Mouse (Mus musculus): ENCODE data around the gene Gm12800.

DNA sequence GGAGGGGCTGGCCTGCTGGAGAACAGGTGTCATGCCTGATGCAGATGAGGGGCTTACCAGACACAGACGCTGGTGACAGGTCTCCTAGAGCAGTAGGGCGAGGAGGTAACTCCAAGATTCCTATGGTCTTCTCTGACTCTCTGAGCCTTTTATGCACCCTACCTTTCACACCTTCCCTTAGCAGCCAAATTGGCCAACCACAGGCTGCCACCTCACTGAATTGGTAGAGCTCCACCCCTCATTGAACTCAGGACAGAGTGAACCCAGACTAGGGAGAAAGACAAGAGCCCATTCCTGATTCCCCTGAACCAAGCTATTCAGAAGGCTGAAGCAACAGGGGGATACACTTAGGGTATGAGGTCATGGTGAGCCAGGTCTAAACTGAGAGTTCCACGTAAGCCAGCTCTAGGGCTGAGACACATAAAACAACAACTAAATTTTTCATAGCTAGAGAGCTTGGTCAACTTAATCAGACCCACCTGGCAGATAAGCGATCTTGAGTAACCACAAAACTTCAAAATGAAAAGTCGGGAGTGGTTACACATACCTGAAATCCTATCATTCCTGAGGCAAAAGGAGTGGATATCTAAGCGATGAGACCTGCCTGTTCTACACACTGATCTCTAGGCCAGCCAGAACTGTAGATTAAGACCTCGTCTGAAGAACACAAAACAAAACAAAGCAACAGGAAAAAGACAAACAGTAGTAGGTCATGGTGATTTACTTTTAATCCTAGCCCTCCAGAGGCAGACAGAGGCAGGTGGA, 15.1 kb upstream of the Gm12800 start, which contains the start of gene C130073F10Rik:
- no peak for TF ChIP-seq CTCF (IDR thresholded peaks at IDR 0.05; ENCODE audit: borderline replicate concordance, insufficient read depth, low read length)
- no peak for TF ChIP-seq POLR2A (IDR thresholded peaks at IDR 0.05; ENCODE audit: low read depth, low read length)
